ENCODE assay signal across 8 mouse cellular contexts in the genomic region with DNA sequence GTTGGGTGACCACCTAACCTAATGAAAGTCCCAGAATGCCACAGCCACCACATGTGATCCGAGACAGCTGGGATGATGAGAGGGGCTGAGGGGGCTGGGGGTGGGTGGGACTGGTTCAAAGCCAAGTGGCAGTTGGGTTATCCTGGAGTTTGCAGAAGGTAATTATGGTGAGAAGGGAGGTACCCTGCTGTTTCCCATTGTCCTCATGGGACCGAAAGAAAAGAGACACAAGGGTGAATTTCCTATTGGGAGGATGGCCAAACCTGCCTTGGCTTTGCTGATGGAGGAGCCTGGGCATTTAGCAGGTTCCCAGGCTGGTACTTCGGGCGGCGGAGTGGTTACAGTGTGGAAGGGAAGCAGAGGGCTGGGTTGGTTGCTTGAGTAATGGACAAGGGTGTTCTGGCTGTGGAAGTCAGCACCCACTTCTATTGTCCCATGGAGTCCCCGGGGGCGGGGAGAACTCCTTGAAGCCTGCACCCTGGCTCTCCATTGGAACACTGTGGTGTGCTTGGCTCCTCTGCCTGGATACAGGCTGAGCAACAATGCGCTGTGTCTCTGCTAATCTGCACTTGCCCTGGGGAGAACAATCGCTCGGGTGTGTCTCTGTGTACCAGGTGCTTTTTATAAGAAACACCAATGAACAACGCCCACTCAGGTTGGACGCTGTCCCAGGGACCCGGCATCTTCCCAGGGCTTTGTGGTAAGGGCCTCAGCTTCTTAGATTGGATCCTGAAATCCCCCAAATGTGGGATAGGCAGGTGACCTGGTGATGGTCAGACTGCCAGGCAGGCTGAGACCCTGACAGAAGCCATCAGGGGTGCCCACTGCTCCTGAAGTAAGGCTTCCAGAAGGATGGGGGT.
A peak's percentile ranks its signal among the peaks of the same experiment; 100 is the strongest.
DNase-seq lines count a peak whose midpoint lies in the region; ATAC-seq and TF ChIP-seq lines count a peak whose summit lies in the region.

No protein-coding gene starts in this region.

- ATAC-seq in heart, postnatal 0 days (ENCODE audit: insufficient read depth, low read depth): no peak
- ATAC-seq in intestine, postnatal 0 days: no peak
- ATAC-seq in midbrain, embryonic 14.5 days (ENCODE audit: low FRiP score, low TSS enrichment): no peak

- H3K79me2 ChIP-seq in myocyte (ENCODE audit: control insufficient read depth, insufficient read depth): peaks cover 58% of the 10 kb centered on the region

- TF ChIP-seq CTCF in layer of hippocampus, adult 2 months (conservative IDR thresholded peaks at IDR 0.05): no peak
- TF ChIP-seq CTCF in brain, embryonic 14.5 days (IDR thresholded peaks at IDR 0.05; ENCODE audit: borderline replicate concordance, extremely low read depth, insufficient read depth, insufficient read length): no peak
- no peak for TF ChIP-seq CTCF in heart, postnatal 0 days (IDR thresholded peaks at IDR 0.05; ENCODE audit: low read depth)
- TF ChIP-seq CTCF in intestine, postnatal 0 days (IDR thresholded peaks at IDR 0.05; ENCODE audit: low read depth): no peak

- H3K27ac ChIP-seq in layer of hippocampus, adult 2 months: peak overlapping the region; percentile 85; the same call in 1 of the 2 replicates
- peak overlapping the region; percentile 87 for H3K27ac ChIP-seq in heart, postnatal 0 days (ENCODE audit: low read depth)
- H3K27ac ChIP-seq in intestine, postnatal 0 days (ENCODE audit: low read depth, low read length): no peak overlapping the region
- no peak overlapping the region for H3K27ac ChIP-seq in midbrain, embryonic 14.5 days (replicated peaks; ENCODE audit: low read depth, low read length)

- no peaks in the 10 kb centered on the region for H3K36me3 ChIP-seq in heart, postnatal 0 days (replicated peaks; ENCODE audit: control insufficient read depth, insufficient read depth, low read length)
- H3K36me3 ChIP-seq in myocyte (ENCODE audit: control insufficient read depth, insufficient read depth): no peaks in the 10 kb centered on the region
- no peaks in the 10 kb centered on the region for H3K36me3 ChIP-seq in intestine, postnatal 0 days (ENCODE audit: control insufficient read depth, insufficient read depth)
- no peaks in the 10 kb centered on the region for H3K36me3 ChIP-seq in midbrain, embryonic 14.5 days (ENCODE audit: control insufficient read depth, insufficient read depth, low read length)

- TF ChIP-seq POLR2A in brain, embryonic 14.5 days (IDR thresholded peaks at IDR 0.05; ENCODE audit: borderline replicate concordance, extremely low read depth, insufficient read depth, insufficient read length, poor library complexity, severe bottlenecking): no peak
- TF ChIP-seq POLR2A in myocyte (IDR thresholded peaks at IDR 0.05; ENCODE audit: insufficient read length, low read depth): peak; percentile 36

- TF ChIP-seq EP300 in heart, postnatal 0 days (IDR thresholded peaks at IDR 0.05; ENCODE audit: low read depth): 0 out of 2 replicates have a peak, but pooled peaks have one; percentile 18

- no peak overlapping the region for H3ac ChIP-seq in myocyte (ENCODE audit: control insufficient read depth, insufficient read length)

- H3K9me3 ChIP-seq in heart, postnatal 0 days (replicated peaks; ENCODE audit: control insufficient read depth, low read length): no peaks in the 10 kb centered on the region
- H3K9me3 ChIP-seq in intestine, postnatal 0 days (ENCODE audit: control insufficient read depth): no peaks in the 10 kb centered on the region
- H3K9me3 ChIP-seq in midbrain, embryonic 14.5 days (ENCODE audit: control insufficient read depth, low read length): no peaks in the 10 kb centered on the region

- peaks cover 39% of the 10 kb centered on the region for H3K27me3 ChIP-seq in heart, postnatal 0 days (ENCODE audit: control insufficient read depth, insufficient read depth, low read length)
- H3K27me3 ChIP-seq in myocyte (ENCODE audit: control insufficient read depth, insufficient read depth, insufficient read length): no peaks in the 10 kb centered on the region
- H3K27me3 ChIP-seq in intestine, postnatal 0 days (replicated peaks; ENCODE audit: control insufficient read depth, insufficient read depth, low read length): no peaks in the 10 kb centered on the region
- H3K27me3 ChIP-seq in midbrain, embryonic 14.5 days (ENCODE audit: control insufficient read depth, insufficient read depth, low read length): no peaks in the 10 kb centered on the region

- no peak overlapping the region for H3K4me3 ChIP-seq in layer of hippocampus, adult 2 months
- no peak overlapping the region for H3K4me3 ChIP-seq in heart, postnatal 0 days (ENCODE audit: low read depth, low read length)
- H3K4me3 ChIP-seq in myocyte: peak overlapping the region; percentile 77
- H3K4me3 ChIP-seq in intestine, postnatal 0 days (ENCODE audit: low read depth, low read length): no peak overlapping the region
- no peak overlapping the region for H3K4me3 ChIP-seq in midbrain, embryonic 14.5 days (replicated peaks; ENCODE audit: low read depth, low read length)

- DNase-seq in layer of hippocampus, adult 2 months (ENCODE audit: low spot score in 2 of 2): no peak
- DNase-seq in layer of hippocampus, postnatal 14 days (ENCODE audit: low spot score in 2 of 2): no peak
- peak; percentile 58 for DNase-seq in brain, embryonic 14.5 days (ENCODE audit: low read depth)
- DNase-seq in heart, postnatal 0 days (ENCODE audit: low spot score): no peak
- no peak for DNase-seq in adrenal gland, adult 2 months
- no peak for DNase-seq in midbrain, embryonic 14.5 days

- 70% methylated on average over 13 of the region's 13 CpGs for WGBS in heart, postnatal 0 days
- 53% methylated on average over 13 of the region's 13 CpGs for WGBS in intestine, postnatal 0 days
- 63% methylated on average over 13 of the region's 13 CpGs for WGBS in midbrain, embryonic 14.5 days

- H3K4me1 ChIP-seq in heart, postnatal 0 days (ENCODE audit: control insufficient read depth, insufficient read depth): peaks cover 27% of the 10 kb centered on the region
- 0 out of 2 replicates have a peak, but pooled peaks cover 3% of the 10 kb centered on the region for H3K4me1 ChIP-seq in intestine, postnatal 0 days (replicated peaks; ENCODE audit: control insufficient read depth, insufficient read depth, low read length)
- peaks cover 33% of the 10 kb centered on the region for H3K4me1 ChIP-seq in midbrain, embryonic 14.5 days (ENCODE audit: control insufficient read depth, insufficient read depth, low read length)

- H3K4me2 ChIP-seq in heart, postnatal 0 days (ENCODE audit: low read depth, low read length): peak overlapping the region; percentile 92; the same call in 1 of the 2 replicates
- H3K4me2 ChIP-seq in myocyte (ENCODE audit: low read depth): peak overlapping the region; percentile 97
- no peak overlapping the region for H3K4me2 ChIP-seq in intestine, postnatal 0 days (replicated peaks; ENCODE audit: low read depth)
- H3K4me2 ChIP-seq in midbrain, embryonic 14.5 days (ENCODE audit: low read length): no peak overlapping the region

- H3K9ac ChIP-seq in heart, postnatal 0 days (replicated peaks; ENCODE audit: low read depth, low read length): no peak overlapping the region
- no peak overlapping the region for H3K9ac ChIP-seq in intestine, postnatal 0 days (ENCODE audit: low read depth, low read length)
- no peak overlapping the region for H3K9ac ChIP-seq in midbrain, embryonic 14.5 days (replicated peaks; ENCODE audit: low read length)

TF ChIP-seq in myocyte, 11 proteins besides CTCF, POLR2A, EP300 and RAD21:
- peak in 2 of 3 experiments; percentile 4 to 40 for TF ChIP-seq MYOG (IDR thresholded peaks at IDR 0.05; ENCODE audit: control insufficient read depth in 1 of 3, insufficient read depth in 1 of 3, insufficient read length in 2 of 3, low read depth in 2 of 3)
- TF ChIP-seq MYOD1 (IDR thresholded peaks at IDR 0.05; ENCODE audit: control insufficient read depth in 1 of 3, insufficient read length in 2 of 3, low read depth in 2 of 3): peak in 2 of 3 experiments; percentile 13 to 41
- TF ChIP-seq REST (IDR thresholded peaks at IDR 0.05; ENCODE audit: insufficient read depth, insufficient read length): no peak

Comparison
In these comparisons a context has a peak if more than half of its experiments do, and no peak if none do; other contexts are left out.
1. H3K27ac ChIP-seq: peak in layer of hippocampus, adult 2 months (single experiment) and heart, postnatal 0 days (single experiment); none in intestine, postnatal 0 days (single experiment) and midbrain, embryonic 14.5 days (single experiment).
2. H3K4me2 ChIP-seq: peak in heart, postnatal 0 days (single experiment) and myocyte (single experiment); none in intestine, postnatal 0 days (single experiment) and midbrain, embryonic 14.5 days (single experiment).